ENCODE assay signal across 8 mouse cellular contexts in genomic region chr1:179623657-179624056, GRCm38 (mm10). TPM values are rescaled to one million over a fixed set of nuclear protein-coding genes. Genes with fewer than 3 reads are reported as not detected.
DNase-seq lines count a peak whose midpoint lies in the region; ATAC-seq and TF ChIP-seq lines count a peak whose summit lies in the region.

No protein-coding gene starts in this region.

- TF ChIP-seq CTCF in CH12.LX (conservative IDR thresholded peaks at IDR 0.05 in 1 of 2, IDR thresholded peaks at IDR 0.05 in 1 of 2; ENCODE audit: low read depth in 2 of 2, low read length in 2 of 2), result peak; percentile 55 to 62
- peak; percentile 76 for TF ChIP-seq CTCF in kidney, postnatal 0 days (IDR thresholded peaks at IDR 0.05; ENCODE audit: low read depth)

- 65% methylated on average over 4 of the region's 4 CpGs for WGBS in hindbrain, embryonic 11.5 days
- 66% methylated on average over 4 of the region's 4 CpGs for WGBS in hindbrain, embryonic 12.5 days
- 61% methylated on average over 4 of the region's 4 CpGs for WGBS in kidney, postnatal 0 days
- 64% methylated on average over 4 of the region's 4 CpGs for WGBS in neural tube, embryonic 11.5 days

- no peak overlapping the region for H3K4me3 ChIP-seq in hindbrain, embryonic 11.5 days (ENCODE audit: low read depth, low read length)
- H3K4me3 ChIP-seq in hindbrain, embryonic 12.5 days, result no peak overlapping the region
- H3K4me3 ChIP-seq in CH12.LX (replicated peaks in 1 of 3; ENCODE audit: low read depth in 2 of 3, low read length in 2 of 3, poor library complexity in 1 of 3), result no peak overlapping the region
- H3K4me3 ChIP-seq in kidney, postnatal 0 days (replicated peaks; ENCODE audit: low read depth, low read length), result no peak overlapping the region
- no peak overlapping the region for H3K4me3 ChIP-seq in neural tube, embryonic 11.5 days (ENCODE audit: low read depth, low read length)

- no peak for ATAC-seq in hindbrain, embryonic 11.5 days (ENCODE audit: low FRiP score)
- no peak for ATAC-seq in hindbrain, embryonic 12.5 days (ENCODE audit: low FRiP score)
- no peak for ATAC-seq in kidney, postnatal 0 days (replicated peaks; ENCODE audit: low FRiP score, low read depth)
- ATAC-seq in neural tube, embryonic 11.5 days (ENCODE audit: insufficient read depth, low FRiP score, low TSS enrichment), result no peak

- H3K27me3 ChIP-seq in hindbrain, embryonic 11.5 days (ENCODE audit: control insufficient read depth, insufficient read depth, low read length), result no peaks in the 10 kb centered on the region
- H3K27me3 ChIP-seq in hindbrain, embryonic 12.5 days, result no peaks in the 10 kb centered on the region
- no peaks in the 10 kb centered on the region for H3K27me3 ChIP-seq in CH12.LX (replicated peaks)
- no peaks in the 10 kb centered on the region for H3K27me3 ChIP-seq in kidney, postnatal 0 days (ENCODE audit: insufficient read depth, low read length)
- H3K27me3 ChIP-seq in neural tube, embryonic 11.5 days (ENCODE audit: control insufficient read depth, insufficient read depth, low read length), result no peaks in the 10 kb centered on the region

- no peak for TF ChIP-seq EP300 in CH12.LX (IDR thresholded peaks at IDR 0.05; ENCODE audit: low read length)

- H3K9me3 ChIP-seq in hindbrain, embryonic 11.5 days (ENCODE audit: control insufficient read depth, low read length), result no peaks in the 10 kb centered on the region
- no peaks in the 10 kb centered on the region for H3K9me3 ChIP-seq in hindbrain, embryonic 12.5 days (replicated peaks)
- no peaks in the 10 kb centered on the region for H3K9me3 ChIP-seq in CH12.LX (replicated peaks; ENCODE audit: low read length)
- no peaks in the 10 kb centered on the region for H3K9me3 ChIP-seq in kidney, postnatal 0 days (replicated peaks; ENCODE audit: low read length)
- H3K9me3 ChIP-seq in neural tube, embryonic 11.5 days (ENCODE audit: control insufficient read depth, low read length), result no peaks in the 10 kb centered on the region

- no peak for TF ChIP-seq POLR2A in CH12.LX (IDR thresholded peaks at IDR 0.05; ENCODE audit: low read depth, low read length)

- H3K9ac ChIP-seq in hindbrain, embryonic 11.5 days (ENCODE audit: low read depth, low read length), result no peak overlapping the region
- H3K9ac ChIP-seq in hindbrain, embryonic 12.5 days, result no peak overlapping the region
- no peak overlapping the region for H3K9ac ChIP-seq in CH12.LX (ENCODE audit: insufficient read depth, low read depth)
- no peak overlapping the region for H3K9ac ChIP-seq in kidney, postnatal 0 days (ENCODE audit: low read depth, low read length)
- no peak overlapping the region for H3K9ac ChIP-seq in neural tube, embryonic 11.5 days (ENCODE audit: low read length)

- H3K79me2 ChIP-seq in CH12.LX (replicated peaks; ENCODE audit: control insufficient read depth, extremely low read depth, insufficient read depth, poor library complexity, severe bottlenecking), result no peaks in the 10 kb centered on the region

- H3K4me2 ChIP-seq in hindbrain, embryonic 11.5 days (replicated peaks; ENCODE audit: low read depth, low read length), result no peak overlapping the region
- no peak overlapping the region for H3K4me2 ChIP-seq in hindbrain, embryonic 12.5 days (replicated peaks)
- H3K4me2 ChIP-seq in CH12.LX (ENCODE audit: insufficient read depth, low read depth, poor library complexity, severe bottlenecking), result no peak overlapping the region
- no peak overlapping the region for H3K4me2 ChIP-seq in kidney, postnatal 0 days (ENCODE audit: low read length)
- no peak overlapping the region for H3K4me2 ChIP-seq in neural tube, embryonic 11.5 days (ENCODE audit: low read depth)

- no peak; the same call in 1 of the 2 replicates for TF ChIP-seq RAD21 in CH12.LX (IDR thresholded peaks at IDR 0.05; ENCODE audit: low read depth, low read length)

- no peaks in the 10 kb centered on the region for H3K4me1 ChIP-seq in hindbrain, embryonic 11.5 days (replicated peaks; ENCODE audit: control insufficient read depth, insufficient read depth, low read length)
- no peaks in the 10 kb centered on the region for H3K4me1 ChIP-seq in hindbrain, embryonic 12.5 days
- H3K4me1 ChIP-seq in CH12.LX (ENCODE audit: control insufficient read depth in 1 of 2, insufficient read depth in 2 of 2), result peaks cover 0 to 10% of the 10 kb centered on the region in 2 experiments; a peak in 2 of 4 replicates
- H3K4me1 ChIP-seq in kidney, postnatal 0 days (replicated peaks; ENCODE audit: insufficient read depth, low read length), result no peaks in the 10 kb centered on the region
- no peaks in the 10 kb centered on the region for H3K4me1 ChIP-seq in neural tube, embryonic 11.5 days (ENCODE audit: control insufficient read depth, insufficient read depth, low read length)

- H3K27ac ChIP-seq in hindbrain, embryonic 11.5 days (ENCODE audit: low read depth, low read length), result no peak overlapping the region
- H3K27ac ChIP-seq in hindbrain, embryonic 12.5 days, result no peak overlapping the region
- no peak overlapping the region for H3K27ac ChIP-seq in CH12.LX (ENCODE audit: insufficient read depth, low read depth)
- H3K27ac ChIP-seq in kidney, postnatal 0 days, result no peak overlapping the region
- no peak overlapping the region for H3K27ac ChIP-seq in neural tube, embryonic 11.5 days (ENCODE audit: low read depth, low read length)

- no peaks in the 10 kb centered on the region for H3K36me3 ChIP-seq in hindbrain, embryonic 11.5 days (ENCODE audit: control insufficient read depth, insufficient read depth, low read length)
- H3K36me3 ChIP-seq in hindbrain, embryonic 12.5 days, result peaks cover 15% of the 10 kb centered on the region
- H3K36me3 ChIP-seq in CH12.LX (replicated peaks in 1 of 2; ENCODE audit: control insufficient read depth in 1 of 2, insufficient read depth in 1 of 2, low read length in 1 of 2), result peaks cover 10 to 45% of the 10 kb centered on the region in 2 experiments
- 0 out of 2 replicates have a peak, but pooled peaks cover 5% of the 10 kb centered on the region for H3K36me3 ChIP-seq in kidney, postnatal 0 days (ENCODE audit: insufficient read depth, low read length)
- H3K36me3 ChIP-seq in neural tube, embryonic 11.5 days (ENCODE audit: control insufficient read depth, insufficient read depth, low read length), result no peaks in the 10 kb centered on the region

- dilution Hi-C loops in CH12.LX (cut with MboI; ENCODE audit: extremely low pct_ligation_motif_present, extremely low pct_unique_long_range_greater_than_20kb, low sequenced_read_pairs), result no loop called here

- in situ Hi-C loops in CH12.LX (cut with MboI; ENCODE audit: low pct_ligation_motif_present, low pct_unique_long_range_greater_than_20kb, low sequenced_read_pairs), result loop anchor here (10.0 kb wide), 1 partner anchor 119 kb away; no protein-coding TSS in a partner anchor

- peak; percentile 53 for DNase-seq in hindbrain, embryonic 11.5 days (ENCODE audit: low spot score)
- DNase-seq in 3134 (ENCODE audit: extremely low read depth, insufficient read length, low spot score) (peak; percentile 23), CH12.LX (ENCODE audit: extremely low read depth) (peak; percentile 47)
- DNase-seq in cerebellum, adult 8-10 months, result peak; percentile 38
- DNase-seq in kidney, postnatal 0 days (ENCODE audit: low spot score), result peak; percentile 40
- peak; percentile 27 for DNase-seq in neural tube, embryonic 11.5 days (ENCODE audit: low spot score)
- no peak for DNase-seq in urinary bladder, postnatal 25 days (ENCODE audit: low spot score)

TF ChIP-seq in CH12.LX, 34 proteins besides CTCF, POLR2A, EP300 and RAD21:
- no peak for TF ChIP-seq TCF12 (IDR thresholded peaks at IDR 0.05; ENCODE audit: low read depth, low read length)
- no peak for TF ChIP-seq ZNF384 (IDR thresholded peaks at IDR 0.05; ENCODE audit: low read depth, low read length)
- TF ChIP-seq MAFK (IDR thresholded peaks at IDR 0.05; ENCODE audit: insufficient replicate concordance, low read length), result no peak
- no peak for TF ChIP-seq NELFE (IDR thresholded peaks at IDR 0.05; ENCODE audit: low read depth, low read length)
- TF ChIP-seq SMC3 (IDR thresholded peaks at IDR 0.05; ENCODE audit: low read depth, low read length), result peak; percentile 13; the same call in 1 of the 2 replicates
- no peak for TF ChIP-seq MXI1 (IDR thresholded peaks at IDR 0.05; ENCODE audit: low read depth, low read length)
- TF ChIP-seq MEF2A (IDR thresholded peaks at IDR 0.05; ENCODE audit: borderline replicate concordance, low read depth, low read length), result no peak
- no peak for TF ChIP-seq HCFC1 (IDR thresholded peaks at IDR 0.05; ENCODE audit: low read depth, low read length)

RNA-seq across cellular contexts. Expression of gene Sccpdh, which starts 44.4 kb away (rescaled TPM):
- 112 and 119 TPM in 2 replicates for polyA plus RNA-seq in hindbrain, embryonic 11.5 days (2014; fragmentation: Nextera tagmentation; extraction: Ambion mirVana)
- 112 and 116 TPM in 2 replicates for polyA plus RNA-seq in hindbrain, embryonic 12.5 days (2016; fragmentation: Nextera tagmentation; extraction: Ambion mirVana)
- total RNA-seq in CH12.LX (2012; rRNA removed) (16.7 and 22.2 TPM in 2 replicates), CH12.LX (2014; rRNA removed) (18.9 and 21.9 TPM in 2 replicates)
- 9.5 and 10.3 TPM in 2 replicates for polyA plus RNA-seq in CH12.LX (2012; ENCODE audit: insufficient read length, low read depth)
- polyA plus RNA-seq in kidney, postnatal 0 days (2015; fragmentation: Nextera tagmentation; extraction: Ambion mirVana), result 71.9 and 76.8 TPM in 2 replicates
- 113 and 114 TPM in 2 replicates for polyA plus RNA-seq in neural tube, embryonic 11.5 days (2014; fragmentation: Nextera tagmentation; extraction: Ambion mirVana)
